Mouse (Mus musculus): ENCODE data around the gene Gm6525. TPM values are rescaled to one million over a fixed set of nuclear protein-coding genes. Genes with fewer than 3 reads are reported as not detected.
A peak's percentile ranks its signal among the peaks of the same experiment; 100 is the strongest.

Gene Gm6525
- polyA plus RNA-seq, 1 experiment from 2014 or later: 0.50 TPM

DNA sequence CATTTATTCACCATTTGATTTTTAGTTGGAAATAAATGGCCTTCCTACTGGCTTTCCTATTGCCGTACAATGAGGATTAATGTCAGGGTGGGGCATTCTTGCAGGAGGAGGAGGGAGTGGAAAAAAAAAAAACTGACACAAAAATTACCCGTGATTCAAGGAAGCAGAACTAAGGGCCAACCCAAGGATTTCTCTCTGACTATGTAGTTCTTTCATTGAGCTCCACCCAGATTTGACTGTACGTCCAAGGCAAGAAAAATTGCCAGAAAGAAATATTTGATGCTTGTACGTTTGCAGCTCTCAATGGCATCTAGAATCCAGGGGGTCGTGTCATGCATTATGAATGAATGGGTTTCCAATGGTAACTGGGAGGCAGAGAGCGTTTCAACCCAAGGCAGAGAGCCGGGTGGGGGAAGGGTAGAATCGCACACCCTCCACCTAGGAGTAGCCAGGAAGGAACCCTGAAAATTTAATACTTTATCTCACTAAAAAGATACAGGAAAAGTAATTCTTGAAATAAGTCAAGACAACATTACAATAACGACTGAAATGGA is 45.9 kb downstream of the Gm6525 start:
- WGBS: 6% methylated on average over 9 of the region's 9 CpGs
- Histone ChIP-seq H3K9ac (ENCODE audit: low read depth, low read length) (peak overlapping the region; percentile 56), H3K4me3 (ENCODE audit: low read depth, low read length) (peak overlapping the region; percentile 43), H3K4me1 (ENCODE audit: control insufficient read depth, insufficient read depth, low read length) (peaks cover 46% of the 10 kb centered on the region), H3K36me3 (ENCODE audit: control insufficient read depth, insufficient read depth, low read length) (no peaks in the 10 kb centered on the region), H3K27ac (replicated peaks; ENCODE audit: low read depth, low read length) (0 out of 2 replicates have a peak overlapping the region, but pooled peaks have one; percentile 56), H3K9me3 (ENCODE audit: control insufficient read depth, low read length) (no peaks in the 10 kb centered on the region), H3K4me2 (ENCODE audit: low read depth, low read length) (peak overlapping the region; percentile 66), H3K27me3 (replicated peaks; ENCODE audit: control insufficient read depth, insufficient read depth, low read length) (no peaks in the 10 kb centered on the region)
- ATAC-seq (ENCODE audit: low read depth) (no peak), DNase-seq (ENCODE audit: low spot score) (peak; percentile 45)

DNA sequence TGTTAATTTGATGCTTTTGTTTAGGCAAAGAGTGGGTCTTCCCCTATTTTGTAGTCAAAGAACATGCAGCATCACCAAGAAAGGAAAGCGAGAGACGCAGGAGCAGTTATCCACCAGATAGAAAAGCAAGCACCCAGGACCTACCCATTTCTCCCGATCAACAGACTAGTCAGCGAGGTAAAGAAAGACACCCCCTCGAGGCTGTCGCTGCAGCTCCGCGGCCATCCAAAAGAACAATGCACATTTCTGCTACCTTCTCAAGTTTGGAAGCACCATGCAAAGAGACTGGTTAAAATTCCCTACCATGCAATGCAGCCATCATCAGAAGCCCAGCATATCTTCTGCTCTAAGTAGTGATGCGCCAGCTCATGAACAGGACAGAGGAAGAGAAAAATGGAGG is 46.4 kb downstream of the Gm6525 start:
- Histone ChIP-seq H3K9ac (ENCODE audit: low read depth, low read length) (peak overlapping the region; percentile 56), H3K27me3 (replicated peaks; ENCODE audit: control insufficient read depth, insufficient read depth, low read length) (no peaks in the 10 kb centered on the region), H3K9me3 (ENCODE audit: control insufficient read depth, low read length) (no peaks in the 10 kb centered on the region), H3K36me3 (ENCODE audit: control insufficient read depth, insufficient read depth, low read length) (no peaks in the 10 kb centered on the region), H3K4me1 (ENCODE audit: control insufficient read depth, insufficient read depth, low read length) (peaks cover 41% of the 10 kb centered on the region), H3K4me3 (ENCODE audit: low read depth, low read length) (peak overlapping the region; percentile 43), H3K4me2 (ENCODE audit: low read depth, low read length) (peak overlapping the region; percentile 66), H3K27ac (replicated peaks; ENCODE audit: low read depth, low read length) (peak overlapping the region; percentile 56; the same call in 1 of the 2 replicates)
- ATAC-seq (ENCODE audit: low read depth) (no peak), DNase-seq (ENCODE audit: low spot score) (no peak)
- 2% methylated on average over 9 of the region's 9 CpGs for WGBS

DNA sequence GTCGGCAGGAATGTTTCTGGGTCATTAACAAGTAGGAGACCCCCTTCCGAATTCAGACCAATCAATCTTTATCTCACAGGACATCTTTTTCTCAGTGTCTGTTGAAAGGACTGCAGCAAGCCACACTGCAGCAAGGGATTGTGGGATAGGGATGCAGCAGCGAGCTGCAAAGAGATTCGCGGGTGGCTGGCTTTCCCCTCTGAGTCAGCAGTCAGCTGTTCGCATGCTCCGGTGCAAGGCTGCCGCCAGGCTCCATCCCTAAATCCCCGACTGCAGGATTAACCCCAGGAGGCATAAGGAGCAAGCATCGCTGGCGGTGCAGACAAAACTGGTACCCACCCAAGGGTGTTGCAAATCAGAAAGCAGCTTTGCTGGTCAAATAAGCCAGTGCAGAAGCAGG is 46.8 kb downstream of the Gm6525 start:
- no peaks in the 10 kb centered on the region for H3K36me3 ChIP-seq (ENCODE audit: control insufficient read depth, insufficient read depth, low read length)
- peaks cover 37% of the 10 kb centered on the region for H3K4me1 ChIP-seq (ENCODE audit: control insufficient read depth, insufficient read depth, low read length)
- no peaks in the 10 kb centered on the region for H3K27me3 ChIP-seq (replicated peaks; ENCODE audit: control insufficient read depth, insufficient read depth, low read length)
- DNase-seq (ENCODE audit: low spot score) (peak; percentile 83), ATAC-seq (ENCODE audit: low read depth) (peak; percentile 78)
- WGBS: under 1% methylated on average over 11 of the region's 11 CpGs
- peak overlapping the region; percentile 66 for H3K4me2 ChIP-seq (ENCODE audit: low read depth, low read length)
- H3K4me3 ChIP-seq (ENCODE audit: low read depth, low read length): peak overlapping the region; percentile 43
- no peaks in the 10 kb centered on the region for H3K9me3 ChIP-seq (ENCODE audit: control insufficient read depth, low read length)
- peak overlapping the region; percentile 56 for H3K9ac ChIP-seq (ENCODE audit: low read depth, low read length)
- H3K27ac ChIP-seq (replicated peaks; ENCODE audit: low read depth, low read length): peak overlapping the region; percentile 56; the same call in 1 of the 2 replicates

Other genes with a start within 250 kb of the Gm6525 start
- gene Tmem131l, start 133.9 kb upstream of the Gm6525 start, polyA plus RNA-seq (2014; fragmentation: Nextera tagmentation; extraction: Ambion mirVana): 46.5 and 61.2 TPM in 2 replicates
- gene Mnd1, start 18.3 kb upstream of the Gm6525 start, polyA plus RNA-seq (2014; fragmentation: Nextera tagmentation; extraction: Ambion mirVana): 11.5 and 11.8 TPM in 2 replicates
- gene Trim2, start 132.8 kb downstream of the Gm6525 start, polyA plus RNA-seq (2014; fragmentation: Nextera tagmentation; extraction: Ambion mirVana): 24.9 and 26.7 TPM in 2 replicates

Measured in embryonic facial prominence, embryonic 14.5 days (tissue).